ENCODE assay signal across 8 mouse cellular contexts in genomic region chr11:98981997-98982772, GRCm38 (mm10). TPM values are rescaled to one million over a fixed set of nuclear protein-coding genes. Genes with fewer than 3 reads are reported as not detected.
DNase-seq lines count a peak whose midpoint lies in the region; ATAC-seq lines count a peak whose summit lies in the region.

No protein-coding gene starts in this region.

- peak overlapping the region; percentile 91 for H3K4me2 ChIP-seq in embryonic facial prominence, embryonic 12.5 days (replicated peaks)
- H3K4me2 ChIP-seq in hindbrain, embryonic 11.5 days (replicated peaks; ENCODE audit: low read depth, low read length): peak overlapping the region; percentile 96

- peak overlapping the region; percentile 51 for H3K9ac ChIP-seq in embryonic facial prominence, embryonic 12.5 days
- peak overlapping the region; percentile 64 for H3K9ac ChIP-seq in hindbrain, embryonic 11.5 days (ENCODE audit: low read depth, low read length)

- H3K27ac ChIP-seq in heart, embryonic 10.5 days: peak overlapping the region; percentile 85
- H3K27ac ChIP-seq in embryonic facial prominence, embryonic 12.5 days: peak overlapping the region; percentile 50; the same call in 1 of the 2 replicates
- peak overlapping the region; percentile 90 for H3K27ac ChIP-seq in hindbrain, embryonic 11.5 days (ENCODE audit: low read depth, low read length)

- under 1% methylated on average over 94 of the region's 94 CpGs for WGBS in heart, embryonic 10.5 days
- under 1% methylated on average over 94 of the region's 94 CpGs for WGBS in embryonic facial prominence, embryonic 12.5 days
- WGBS in hindbrain, embryonic 11.5 days: under 1% methylated on average over 85 of the region's 94 CpGs

- H3K9me3 ChIP-seq in heart, embryonic 10.5 days: no peaks in the 10 kb centered on the region
- H3K9me3 ChIP-seq in embryonic facial prominence, embryonic 12.5 days: no peaks in the 10 kb centered on the region
- no peaks in the 10 kb centered on the region for H3K9me3 ChIP-seq in hindbrain, embryonic 11.5 days (ENCODE audit: control insufficient read depth, low read length)

- peak overlapping the region; percentile 68 for H3K4me3 ChIP-seq in heart, embryonic 10.5 days
- H3K4me3 ChIP-seq in embryonic facial prominence, embryonic 12.5 days: peak overlapping the region; percentile 49
- H3K4me3 ChIP-seq in hindbrain, embryonic 11.5 days (ENCODE audit: low read depth, low read length): peak overlapping the region; percentile 54

- no peak for DNase-seq in heart, embryonic 10.5 days (ENCODE audit: low spot score)
- no peak for DNase-seq in heart, adult 8-10 months (ENCODE audit: low spot score)
- DNase-seq in adrenal gland, adult 2 months: peak; percentile 74
- peak; percentile 83 for DNase-seq in hindbrain, embryonic 11.5 days (ENCODE audit: low spot score)
- peak; percentile 78 to 79 for DNase-seq in left cerebral cortex, postnatal 14 days (ENCODE audit: low spot score in 2 of 2)
- DNase-seq in splenic B cell, adult 2 months (ENCODE audit: low read depth, low spot score): peak; percentile 71

- no peaks in the 10 kb centered on the region for H3K36me3 ChIP-seq in heart, embryonic 10.5 days
- H3K36me3 ChIP-seq in embryonic facial prominence, embryonic 12.5 days: no peaks in the 10 kb centered on the region
- H3K36me3 ChIP-seq in hindbrain, embryonic 11.5 days (ENCODE audit: control insufficient read depth, insufficient read depth, low read length): no peaks in the 10 kb centered on the region
- no peaks in the 10 kb centered on the region for H3K36me3 ChIP-seq in splenic B cell, adult 2 months (ENCODE audit: control insufficient read depth, insufficient read depth, low read length, poor library complexity, severe bottlenecking)

- peaks cover 38% of the 10 kb centered on the region for H3K27me3 ChIP-seq in heart, embryonic 10.5 days (ENCODE audit: insufficient read depth, poor library complexity, severe bottlenecking)
- peaks cover 30% of the 10 kb centered on the region for H3K27me3 ChIP-seq in embryonic facial prominence, embryonic 12.5 days
- peaks cover 13% of the 10 kb centered on the region; the same call in 1 of the 2 replicates for H3K27me3 ChIP-seq in hindbrain, embryonic 11.5 days (ENCODE audit: control insufficient read depth, insufficient read depth, low read length)
- H3K27me3 ChIP-seq in splenic B cell, adult 2 months (ENCODE audit: control insufficient read depth, insufficient read depth, low read length, poor library complexity, severe bottlenecking): no peaks in the 10 kb centered on the region; the same call in 1 of the 2 replicates

- intact Hi-C loops in left cerebral cortex, postnatal 14 days (cut with DNase I): loop anchor here (2.0 to 10.0 kb wide), 4 partner anchors 55 to 323 kb away; no protein-coding TSS in a partner anchor

- ATAC-seq in embryonic facial prominence, embryonic 12.5 days (ENCODE audit: insufficient number of reproducible peaks, insufficient read depth, low FRiP score, low TSS enrichment): peak; percentile 64
- peak; percentile 72 for ATAC-seq in hindbrain, embryonic 11.5 days (ENCODE audit: low FRiP score)
- ATAC-seq in megakaryocyte-erythroid progenitor cell, adult 5-6 weeks (replicated peaks; ENCODE audit: low FRiP score, low TSS enrichment, poor library complexity, severe bottlenecking): 0 out of 2 replicates have a peak, but pooled peaks have one; percentile 30

- H3K4me1 ChIP-seq in heart, embryonic 10.5 days: peaks cover 52% of the 10 kb centered on the region
- H3K4me1 ChIP-seq in embryonic facial prominence, embryonic 12.5 days: peaks cover 12% of the 10 kb centered on the region; the same call in 1 of the 2 replicates
- H3K4me1 ChIP-seq in hindbrain, embryonic 11.5 days (replicated peaks; ENCODE audit: control insufficient read depth, insufficient read depth, low read length): peaks cover 8% of the 10 kb centered on the region; the same call in 1 of the 2 replicates

RNA-seq across cellular contexts. Expression of gene Gjd3, which starts 0.6 kb away (rescaled TPM):
- 1.0 and 1.1 TPM in 2 replicates for polyA plus RNA-seq in heart, embryonic 10.5 days (2016; fragmentation: Nextera tagmentation; extraction: Ambion mirVana)
- total RNA-seq in heart, adult 8-10 months (2022): under 1 TPM in 1 of 4 experiments, not detected in 3; 0.44 TPM
- not detected for total RNA-seq in adrenal gland, adult 2 months (2021)
- polyA plus RNA-seq in adrenal gland, adult 2 months (2012; rRNA removed): 1.1 and 1.2 TPM in 2 replicates
- polyA plus RNA-seq in embryonic facial prominence, embryonic 12.5 days (2016; fragmentation: Nextera tagmentation; extraction: Ambion mirVana): 0.73 and 1.4 TPM in 2 replicates
- 0.28 and 0.74 TPM in 2 replicates for polyA plus RNA-seq in hindbrain, embryonic 11.5 days (2014; fragmentation: Nextera tagmentation; extraction: Ambion mirVana)
- 1 to 10 TPM; 2.8 to 3.1 TPM for total RNA-seq in left cerebral cortex, postnatal 14 days (2021)
- total RNA-seq in megakaryocyte-erythroid progenitor cell, adult 5-6 weeks (2014; fragmentation: Nextera tagmentation): not detected in 2 replicates
- not detected in 2 replicates for total RNA-seq in megakaryocyte-erythroid progenitor cell, adult 5-6 weeks (2017)

RNA-seq across cellular contexts. Expression of gene Top2a, which starts 41.8 kb away (rescaled TPM):
- polyA plus RNA-seq in heart, embryonic 10.5 days (2016; fragmentation: Nextera tagmentation; extraction: Ambion mirVana): 207 and 238 TPM in 2 replicates
- 1 to 10 TPM in 2 of 4 experiments, under 1 TPM in 2; 0.41 to 3.2 (median 0.94) TPM for total RNA-seq in heart, adult 8-10 months (2022)
- total RNA-seq in adrenal gland, adult 2 months (2021): 1 to 10 TPM; 4.1 to 8.1 TPM
- polyA plus RNA-seq in adrenal gland, adult 2 months (2012; rRNA removed): 0.28 and 0.29 TPM in 2 replicates
- polyA plus RNA-seq in embryonic facial prominence, embryonic 12.5 days (2016; fragmentation: Nextera tagmentation; extraction: Ambion mirVana): 288 and 289 TPM in 2 replicates
- polyA plus RNA-seq in hindbrain, embryonic 11.5 days (2014; fragmentation: Nextera tagmentation; extraction: Ambion mirVana): 332 and 333 TPM in 2 replicates
- 1 to 10 TPM; 4.1 to 4.9 TPM for total RNA-seq in left cerebral cortex, postnatal 14 days (2021)
- 363 and 371 TPM in 2 replicates for total RNA-seq in megakaryocyte-erythroid progenitor cell, adult 5-6 weeks (2014; fragmentation: Nextera tagmentation)
- 444 and 492 TPM in 2 replicates for total RNA-seq in megakaryocyte-erythroid progenitor cell, adult 5-6 weeks (2017)

RNA-seq across cellular contexts. Expression of gene Rara, which starts 54.6 kb away (rescaled TPM):
- polyA plus RNA-seq in heart, embryonic 10.5 days (2016; fragmentation: Nextera tagmentation; extraction: Ambion mirVana): 30.4 and 36.9 TPM in 2 replicates
- total RNA-seq in heart, adult 8-10 months (2022): 10 to 100 TPM; 10.8 to 13.5 (median 11.9) TPM
- 10 to 100 TPM; 17.0 to 30.8 TPM for total RNA-seq in adrenal gland, adult 2 months (2021)
- polyA plus RNA-seq in adrenal gland, adult 2 months (2012; rRNA removed): 43.7 and 44.9 TPM in 2 replicates
- polyA plus RNA-seq in embryonic facial prominence, embryonic 12.5 days (2016; fragmentation: Nextera tagmentation; extraction: Ambion mirVana): 48.8 and 49.2 TPM in 2 replicates
- polyA plus RNA-seq in hindbrain, embryonic 11.5 days (2014; fragmentation: Nextera tagmentation; extraction: Ambion mirVana): 48.3 and 51.2 TPM in 2 replicates
- 10 to 100 TPM; 14.6 to 15.1 TPM for total RNA-seq in left cerebral cortex, postnatal 14 days (2021)
- 7.8 and 15.9 TPM in 2 replicates for total RNA-seq in megakaryocyte-erythroid progenitor cell, adult 5-6 weeks (2014; fragmentation: Nextera tagmentation)
- total RNA-seq in megakaryocyte-erythroid progenitor cell, adult 5-6 weeks (2017): 2.2 and 3.0 TPM in 2 replicates

RNA-seq across cellular contexts. Expression of gene Igfbp4, which starts 58.9 kb away (rescaled TPM):
- 382 and 559 TPM in 2 replicates for polyA plus RNA-seq in heart, embryonic 10.5 days (2016; fragmentation: Nextera tagmentation; extraction: Ambion mirVana)
- 10 to 100 TPM; 79.9 to 86.6 (median 84.1) TPM for total RNA-seq in heart, adult 8-10 months (2022)
- total RNA-seq in adrenal gland, adult 2 months (2021): 100 to 1,000 TPM in 1 of 2 experiments, 10 to 100 TPM in 1; 93.9 to 147 TPM
- polyA plus RNA-seq in adrenal gland, adult 2 months (2012; rRNA removed): 144 and 247 TPM in 2 replicates
- 942 and 961 TPM in 2 replicates for polyA plus RNA-seq in embryonic facial prominence, embryonic 12.5 days (2016; fragmentation: Nextera tagmentation; extraction: Ambion mirVana)
- 288 and 295 TPM in 2 replicates for polyA plus RNA-seq in hindbrain, embryonic 11.5 days (2014; fragmentation: Nextera tagmentation; extraction: Ambion mirVana)
- total RNA-seq in left cerebral cortex, postnatal 14 days (2021): 100 to 1,000 TPM in 1 of 2 experiments, 10 to 100 TPM in 1; 98.7 to 107 TPM
- total RNA-seq in megakaryocyte-erythroid progenitor cell, adult 5-6 weeks (2014; fragmentation: Nextera tagmentation): 15.9 and 22.9 TPM in 2 replicates
- total RNA-seq in megakaryocyte-erythroid progenitor cell, adult 5-6 weeks (2017): 23.5 and 68.2 TPM in 2 replicates

Comparison
In these comparisons a context has a peak if more than half of its experiments do, and no peak if none do; other contexts are left out.
1. DNase-seq: peak in adrenal gland, adult 2 months (single experiment), hindbrain, embryonic 11.5 days (single experiment), left cerebral cortex, postnatal 14 days (2 of 2) and splenic B cell, adult 2 months (single experiment); none in heart, embryonic 10.5 days (single experiment) and heart, adult 8-10 months (single experiment).
2. RNA of gene Top2a, which starts 41.8 kb away (total RNA-seq): 363 to 492 TPM in megakaryocyte-erythroid progenitor cell, adult 5-6 weeks; 4.1 to 8.1 TPM in adrenal gland, adult 2 months, 4.1 to 4.9 TPM in left cerebral cortex, postnatal 14 days and 0.41 to 3.2 TPM in heart, adult 8-10 months; every median in the first group is over 10 times any median in the second.
3. Peak in every context shown above with its lines, with median percentiles within 50 percentile points of each other: H3K27ac ChIP-seq, H3K4me3 ChIP-seq and ATAC-seq.